Mouse (Mus musculus) stomach, embryonic 14.5 days (tissue): ENCODE results near the gene Olfr196. TPM values are rescaled to one million over a fixed set of nuclear protein-coding genes. Genes with fewer than 3 reads are reported as not detected.

Source experiments
- polyA plus RNA-seq: library from polyadenylated mRNA; unstranded; fragments of >200 nt; fragmentation: Nextera tagmentation; extraction: Ambion mirVana; gene quantifications from 2 replicates; pipeline ENCODE4 v1.2.1, GENCODE M21; 2014

Olfr196 gene
- polyA plus RNA-seq, 1 experiment from 2014 or later: not detected

Other genes with a start within 250 kb of the Olfr196 start
- not detected in 2 replicates for gene Olfr181, start 241.7 kb downstream of the Olfr196 start, polyA plus RNA-seq
- gene Olfr180, start 241.1 kb downstream of the Olfr196 start, polyA plus RNA-seq: not detected in 2 replicates
- gene Olfr183, start 175.1 kb downstream of the Olfr196 start, polyA plus RNA-seq: not detected in 2 replicates
- 0.17 TPM in 1 of 2 replicates, not detected in the other for gene Olfr186, start 140.2 kb downstream of the Olfr196 start, polyA plus RNA-seq
- 0.43 and 0.53 TPM in 2 replicates for gene Olfr187, start 130.7 kb downstream of the Olfr196 start, polyA plus RNA-seq
- not detected in 2 replicates for gene Olfr190, start 92.4 kb downstream of the Olfr196 start, polyA plus RNA-seq
- gene Olfr191, start 80.6 kb downstream of the Olfr196 start, polyA plus RNA-seq: not detected in 2 replicates
- gene Olfr193, start 58.6 kb downstream of the Olfr196 start, polyA plus RNA-seq: not detected in 2 replicates
- gene Olfr194, start 49.4 kb downstream of the Olfr196 start, polyA plus RNA-seq: not detected in 2 replicates
- not detected in 2 replicates for gene Olfr195, start 23.4 kb downstream of the Olfr196 start, polyA plus RNA-seq
- not detected in 2 replicates for gene Olfr198, start 33.1 kb upstream of the Olfr196 start, polyA plus RNA-seq
- gene Olfr199, start 49.3 kb upstream of the Olfr196 start, polyA plus RNA-seq: not detected in 2 replicates
- gene Olfr201, start 102.2 kb upstream of the Olfr196 start, polyA plus RNA-seq: not detected in 2 replicates
- not detected in 2 replicates for gene Olfr202, start 116.3 kb upstream of the Olfr196 start, polyA plus RNA-seq
- not detected in 2 replicates for gene Olfr203, start 128.4 kb upstream of the Olfr196 start, polyA plus RNA-seq
- not detected in 2 replicates for gene Olfr204, start 147.8 kb upstream of the Olfr196 start, polyA plus RNA-seq
- gene Olfr205, start 160.7 kb upstream of the Olfr196 start, polyA plus RNA-seq: not detected in 2 replicates
- not detected in 2 replicates for gene Olfr206, start 178.8 kb upstream of the Olfr196 start, polyA plus RNA-seq
- gene Olfr209, start 193.5 kb upstream of the Olfr196 start, polyA plus RNA-seq: not detected in 2 replicates
- gene Gabrr3, start 236.9 kb upstream of the Olfr196 start, polyA plus RNA-seq: not detected in 2 replicates